Mouse (Mus musculus): ENCODE measurements around the gene Erich4.
"Not testable (repeated sequence)": the region's sequence is repeated elsewhere in the genome, so short reads cannot be mapped to it uniquely, and the experiment has no call there.

The Erich4 gene

GRCm38 (mm10) chr7:25576308-25576707, 39.4 kb downstream of the Erich4 start:
- not testable (repeated sequence) for DNase-seq

DNA sequence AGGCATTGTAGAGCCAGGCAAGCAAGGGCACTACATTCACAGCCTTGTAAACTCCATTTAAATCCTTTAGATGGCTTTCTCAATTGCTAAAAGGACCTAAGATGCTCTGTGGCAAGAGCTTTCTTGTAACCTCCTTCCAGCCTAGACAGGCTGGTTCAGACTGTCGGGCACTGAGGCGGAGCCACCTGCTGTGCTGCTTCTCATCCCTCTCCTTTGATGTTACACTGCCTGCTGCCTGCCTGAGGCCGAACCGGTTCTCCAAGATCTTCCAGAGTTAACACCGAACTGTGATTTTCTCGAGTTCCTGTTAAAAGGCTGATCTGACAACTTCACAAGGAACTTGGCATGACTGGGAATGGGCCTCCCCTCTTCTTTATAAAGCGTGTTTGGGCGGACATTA, 39.8 kb downstream of the Erich4 start:
- peak; percentile 12 for DNase-seq

- DNase-seq: no peak
These were observed 40.6 kb downstream of the Erich4 start for GRCm38 (mm10) chr7:25575105-25575504.

DNA sequence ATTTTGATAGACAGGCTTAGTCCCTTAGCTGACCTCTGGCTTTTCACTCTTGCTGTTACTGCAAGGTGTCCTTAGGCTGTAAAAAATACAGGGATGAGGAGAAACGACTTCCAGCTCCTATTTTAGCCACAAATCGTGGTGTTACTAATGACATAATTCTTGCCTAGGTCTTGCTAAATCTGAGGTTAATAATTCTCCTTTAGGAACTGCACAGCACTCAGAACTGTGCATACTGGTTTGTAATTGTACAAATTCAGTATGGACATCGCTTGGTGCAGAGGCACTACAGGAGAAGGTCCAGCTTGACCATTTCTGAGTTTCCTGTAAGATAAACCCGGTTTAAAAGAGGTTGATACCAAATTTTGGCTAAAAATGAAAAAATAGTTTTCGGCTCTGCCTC, 41.9 kb downstream of the Erich4 start:
- DNase-seq: not testable (repeated sequence)

DNA sequence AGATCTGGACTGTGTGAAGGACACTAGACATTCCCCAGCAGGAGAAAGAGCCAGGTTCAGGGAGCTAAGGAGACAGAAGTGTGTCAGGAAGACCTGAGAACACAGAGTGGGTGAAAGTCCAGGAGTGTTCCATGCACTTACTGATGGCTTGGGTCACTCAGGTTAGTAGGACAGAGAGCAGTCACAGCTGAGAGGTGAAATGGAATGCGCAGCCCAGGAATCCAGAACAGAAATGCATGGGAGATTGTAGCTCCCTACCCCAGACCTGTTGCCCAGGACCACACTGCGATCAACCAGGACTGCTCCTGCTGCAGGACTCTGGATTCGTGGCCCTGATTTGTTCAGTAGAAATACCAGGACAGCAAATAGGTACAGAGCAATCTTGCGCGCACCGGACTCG, 47.0 kb downstream of the Erich4 start:
- DNase-seq: no peak
